9 mouse cellular contexts compared by ENCODE assay signal in genomic region chr6:119174307-119175074, GRCm38 (mm10). TPM values are rescaled to one million over a fixed set of nuclear protein-coding genes. Genes with fewer than 3 reads are reported as not detected.
DNase-seq lines count a peak whose midpoint lies in the region; ATAC-seq and TF ChIP-seq lines count a peak whose summit lies in the region.
"Had no signal": no experiment of that assay in that cellular context is flagged by ENCODE, and none has a peak within 500 bp of the region (broad histone marks: within the 10 kb centered on the region; RNA-seq: fewer than 3 reads in every experiment).

No protein-coding gene starts in this region.

- H3K36me3 ChIP-seq in testis, adult 2 months (ENCODE audit: control insufficient read depth, insufficient read depth, low read length) = no peaks in the 10 kb centered on the region
- peaks cover 1% of the 10 kb centered on the region; the same call in 1 of the 2 replicates for H3K36me3 ChIP-seq in liver, embryonic 13.5 days

- TF ChIP-seq POLR2A in testis, adult 2 months (IDR thresholded peaks at IDR 0.05; ENCODE audit: control insufficient read depth, low read depth, low read length) = no peak

- WGBS in liver, embryonic 13.5 days (ENCODE audit: insufficient replicate concordance) = 46% methylated on average over 12 of the region's 12 CpGs

- no peak for TF ChIP-seq CTCF in testis, adult 2 months (IDR thresholded peaks at IDR 0.05; ENCODE audit: control insufficient read depth, insufficient read depth, insufficient replicate concordance, low read depth, low read length)

- peak; percentile 38 for ATAC-seq in frontal cortex, adult (ENCODE audit: low TSS enrichment)
- ATAC-seq in liver, embryonic 13.5 days (ENCODE audit: low read depth) = 0 out of 2 replicates have a peak, but pooled peaks have one; percentile 1

- H3K4me2 ChIP-seq in liver, embryonic 13.5 days = peak overlapping the region; percentile 76

- H3K4me3 ChIP-seq in testis, adult 2 months (ENCODE audit: control insufficient read depth, low read depth, low read length) = peak overlapping the region; percentile 97
- peak overlapping the region; percentile 76 for H3K4me3 ChIP-seq in liver, embryonic 13.5 days (replicated peaks)

- peak overlapping the region; percentile 83; the same call in 1 of the 2 replicates for H3K9ac ChIP-seq in liver, embryonic 13.5 days

- H3K4me1 ChIP-seq in testis, adult 2 months (ENCODE audit: control insufficient read depth, insufficient read depth, low read length) = peaks cover 6% of the 10 kb centered on the region
- H3K4me1 ChIP-seq in liver, embryonic 13.5 days (replicated peaks) = peaks cover 28% of the 10 kb centered on the region

- no peak for DNase-seq in frontal cortex, postnatal 25 days (ENCODE audit: low spot score in 2 of 2)
- DNase-seq in testis, postnatal 10 days (ENCODE audit: low spot score) = no peak
- DNase-seq in liver, embryonic 13.5 days = no peak
- no peak for DNase-seq in left cerebral cortex, adult 11 months (ENCODE audit: low spot score)
- no peak for DNase-seq in adrenal gland, adult 18-20 months (ENCODE audit: low spot score in 2 of 2)
- no peak for DNase-seq in gastrocnemius, postnatal 25 days

- no peaks in the 10 kb centered on the region for H3K9me3 ChIP-seq in liver, embryonic 13.5 days (replicated peaks)

- peak overlapping the region; percentile 50; the same call in 1 of the 2 replicates for H3K27ac ChIP-seq in testis, adult 2 months (ENCODE audit: control insufficient read depth, insufficient read depth, low read depth, low read length)
- H3K27ac ChIP-seq in liver, embryonic 13.5 days = peak overlapping the region; percentile 88; the same call in 1 of the 2 replicates

- H3K27me3 ChIP-seq in testis, adult 2 months (ENCODE audit: control insufficient read depth, insufficient read depth, low read length) = no peaks in the 10 kb centered on the region
- no peaks in the 10 kb centered on the region for H3K27me3 ChIP-seq in liver, embryonic 13.5 days

RNA-seq across cellular contexts. Expression of gene Dcp1b, which starts 0.6 kb away (rescaled TPM):
- polyA plus RNA-seq in testis, adult 2 months (2012; rRNA removed) = 107 and 111 TPM in 2 replicates
- 3.2 and 3.3 TPM in 2 replicates for polyA plus RNA-seq in liver, embryonic 13.5 days (2015; fragmentation: Nextera tagmentation; extraction: Ambion mirVana)
- total RNA-seq in adrenal gland, adult 18-20 months (2021) = 10 to 100 TPM in 1 of 2 experiments, 1 to 10 TPM in 1; 7.9 to 10.7 TPM
- 1 to 10 TPM; 3.9 to 4.2 TPM for total RNA-seq in gastrocnemius, postnatal 25 days (2021)

RNA-seq across cellular contexts. Expression of gene Cacna1c, which starts 21.7 kb away (rescaled TPM):
- 1.5 and 1.8 TPM in 2 replicates for polyA plus RNA-seq in testis, adult 2 months (2012; rRNA removed)
- 0.24 and 0.25 TPM in 2 replicates for polyA plus RNA-seq in liver, embryonic 13.5 days (2015; fragmentation: Nextera tagmentation; extraction: Ambion mirVana)
- total RNA-seq in adrenal gland, adult 18-20 months (2021) = 10 to 100 TPM; 66.4 to 84.0 TPM
- 1 to 10 TPM; 2.1 to 2.7 TPM for total RNA-seq in gastrocnemius, postnatal 25 days (2021)
- polyA plus RNA-seq: C2C12 had no signal

Comparison
In these comparisons a context has a peak if more than half of its experiments do, and no peak if none do; other contexts are left out.
1. RNA of gene Cacna1c, which starts 21.7 kb away (total RNA-seq): 66.4 to 84.0 TPM in adrenal gland, adult 18-20 months; 2.1 to 2.7 TPM in gastrocnemius, postnatal 25 days; every median in the first group is over 10 times any median in the second.